1 mouse cellular context compared by ENCODE assay signal in genomic region chr13:93092916-93093429, GRCm38 (mm10).
TF ChIP-seq lines count a peak whose summit lies in the region.

No protein-coding gene starts in this region.

TF ChIP-seq in CH12.LX, 34 proteins besides CTCF, POLR2A, EP300 and RAD21 (continued from another document):
- TF ChIP-seq TBP (conservative IDR thresholded peaks at IDR 0.05; ENCODE audit: low read depth, low read length) (0 out of 2 replicates have a peak, but pooled peaks have one; percentile 23), HCFC1 (IDR thresholded peaks at IDR 0.05; ENCODE audit: low read depth, low read length) (no peak)
